Mouse (Mus musculus) kidney, postnatal 10 days (tissue): ENCODE measurements around the gene Gm49510.

Experiments
- DNase-seq: peaks from one replicate; pipeline ENCODE4 v3.0.0; 2021; ENCODE audit warnings: mixed read lengths

Gm49510 gene

GRCm38 (mm10) chr15:78948152-78948725 lies 48.8 kb downstream of the Gm49510 start:
- DNase-seq, result no peak

- no peak for DNase-seq
These were observed 49.4 kb downstream of the Gm49510 start for GRCm38 (mm10) chr15:78948883-78949282.

- no peak for DNase-seq
These were observed 56.2 kb downstream of the Gm49510 start for GRCm38 (mm10) chr15:78955663-78956062.

GRCm38 (mm10) chr15:78956351-78956750 lies 56.9 kb downstream of the Gm49510 start:
- no peak for DNase-seq

- no peak for DNase-seq
These were observed 57.6 kb downstream of the Gm49510 start for GRCm38 (mm10) chr15:78957021-78957420.

GRCm38 (mm10) chr15:78959537-78959936 lies 60.1 kb downstream of the Gm49510 start:
- DNase-seq, result no peak

- no peak for DNase-seq
These were observed 60.6 kb downstream of the Gm49510 start for GRCm38 (mm10) chr15:78960088-78960487.

- DNase-seq, result peak; percentile 85
These were observed 63.4 kb downstream of the Gm49510 start for GRCm38 (mm10) chr15:78962885-78963284.
